Mouse (Mus musculus) ES-CJ7 (cell line): ENCODE measurements around the gene Ppp1r3e.

Experiments
- DNase-seq: peaks from one replicate; pipeline ENCODE4 v3.0.0; 2011; ENCODE audit warnings: low read depth, low spot score

The Ppp1r3e gene

DNA sequence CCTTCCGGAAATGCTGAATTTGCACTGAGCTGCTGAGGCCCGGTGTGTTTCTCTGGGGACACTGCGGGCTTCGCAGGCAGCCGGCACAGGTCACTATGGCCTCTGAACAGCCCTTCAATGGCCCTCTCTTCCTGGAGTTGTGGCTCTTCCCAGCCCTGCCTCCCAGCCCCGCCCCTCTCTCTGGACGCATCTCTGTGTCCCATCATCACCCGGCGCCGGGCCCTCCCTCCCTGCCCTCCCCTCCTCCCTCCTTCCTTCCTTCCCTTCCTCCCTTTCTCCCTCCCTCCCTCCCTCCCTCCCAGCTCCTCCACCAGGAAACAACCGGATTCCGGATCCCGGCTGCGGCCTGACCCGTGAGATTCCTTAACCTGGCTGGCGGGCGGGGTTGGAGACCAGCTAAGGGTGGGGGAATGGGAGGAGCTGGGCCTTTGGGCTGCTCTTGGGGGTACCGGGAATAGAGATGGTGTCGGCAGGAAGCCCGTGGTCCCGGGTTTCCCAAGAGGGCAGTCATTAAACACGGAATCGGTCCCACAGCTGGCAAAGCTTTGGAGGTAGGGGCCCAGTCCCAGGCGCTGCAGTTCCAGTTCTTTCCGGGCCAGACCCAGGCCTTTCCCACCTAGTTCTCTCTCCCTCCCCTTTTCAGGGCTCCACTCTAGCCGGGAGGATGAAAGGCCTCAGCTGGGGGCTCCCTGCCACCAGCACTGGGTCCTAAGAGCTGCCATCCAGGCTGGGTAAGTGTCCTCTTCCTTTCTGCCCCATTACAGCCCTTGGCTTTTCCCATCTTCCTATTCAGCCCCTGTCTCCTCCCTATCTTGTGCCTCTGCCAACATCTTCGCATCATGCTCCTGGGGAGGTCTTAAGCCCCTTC is 6.0 kb upstream of the Ppp1r3e start, which contains the start of the genes Bcl2l2 and Gm20521:
Gene Bcl2l2 (plus strand): TSS at position 224 of the 868 bp plus-strand sequence.
Gene Gm20521 (plus strand): TSS at position 288 of the 868 bp plus-strand sequence.
- peak; percentile 85 for DNase-seq

- peak; percentile 91 for DNase-seq
These were observed 757 bp downstream of the Ppp1r3e start for GRCm38 (mm10) chr14:54876539-54877047.

- peak; percentile 67 for DNase-seq
These were observed 1.4 kb downstream of the Ppp1r3e start for GRCm38 (mm10) chr14:54875844-54876538.

- DNase-seq, result no peak
These were observed 3.2 kb downstream of the Ppp1r3e start for GRCm38 (mm10) chr14:54874165-54874564.

DNA sequence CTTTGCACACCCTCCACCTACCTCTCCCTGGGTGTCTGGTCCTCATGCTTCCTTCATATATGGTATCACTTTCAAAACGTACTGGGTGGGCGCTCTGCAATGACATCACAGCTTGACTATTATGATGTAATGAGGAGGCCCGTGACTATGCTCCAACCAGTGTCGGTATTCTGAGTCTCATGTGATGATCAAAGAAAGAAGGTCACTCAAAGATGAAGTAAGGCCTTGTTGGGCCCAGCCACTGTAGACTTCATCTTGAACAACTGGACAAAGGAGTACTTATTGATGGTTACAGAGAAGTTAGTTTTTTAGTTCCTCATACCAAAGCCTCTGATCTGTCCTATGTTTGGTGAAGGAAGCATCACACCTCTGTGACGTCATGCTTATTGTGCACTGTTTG is 6.5 kb downstream of the Ppp1r3e start, which contains the start of gene Homez:
Gene Homez (minus strand): TSS at position 101 of the 400 bp plus-strand sequence.
- no peak for DNase-seq

DNA sequence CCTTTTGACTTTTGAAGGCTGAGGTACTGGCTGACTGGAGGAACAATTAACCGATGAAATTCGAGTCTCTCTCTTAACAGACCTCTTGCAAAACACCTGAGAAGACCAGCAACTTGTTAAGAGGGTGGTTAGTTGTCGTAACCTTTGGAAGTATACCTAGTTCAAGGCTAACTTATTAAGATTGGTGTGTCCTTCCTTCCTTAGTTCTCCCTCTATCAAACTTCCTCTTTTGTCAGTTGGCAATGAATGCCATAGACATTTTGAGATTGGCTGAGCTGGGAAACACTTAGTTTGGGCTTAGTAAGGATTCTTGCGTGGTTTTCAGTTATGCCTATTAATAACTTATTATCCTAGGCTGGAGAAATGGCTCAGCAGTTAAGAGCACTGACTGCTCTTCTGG is 9.3 kb downstream of the Ppp1r3e start:
- no peak for DNase-seq

DNA sequence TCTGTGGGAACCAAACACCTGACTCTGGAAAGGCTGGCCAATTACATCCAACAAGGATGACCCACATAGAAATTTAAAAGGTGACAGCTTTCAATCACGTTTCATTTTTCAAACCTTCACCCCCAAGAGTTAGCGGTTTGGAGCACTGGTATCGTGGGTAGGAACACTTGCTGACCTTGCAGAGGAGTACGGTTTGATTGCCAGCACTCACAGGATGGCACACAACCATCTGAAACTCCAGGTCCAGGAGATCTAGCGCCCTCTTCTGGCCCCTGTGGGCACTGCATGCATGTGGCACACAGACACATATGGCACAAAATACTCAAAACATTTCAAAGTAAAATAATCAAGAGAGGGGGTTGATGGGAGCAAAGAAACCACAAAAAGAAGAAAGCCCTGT is 10.4 kb downstream of the Ppp1r3e start:
- DNase-seq, result peak; percentile 80

DNA sequence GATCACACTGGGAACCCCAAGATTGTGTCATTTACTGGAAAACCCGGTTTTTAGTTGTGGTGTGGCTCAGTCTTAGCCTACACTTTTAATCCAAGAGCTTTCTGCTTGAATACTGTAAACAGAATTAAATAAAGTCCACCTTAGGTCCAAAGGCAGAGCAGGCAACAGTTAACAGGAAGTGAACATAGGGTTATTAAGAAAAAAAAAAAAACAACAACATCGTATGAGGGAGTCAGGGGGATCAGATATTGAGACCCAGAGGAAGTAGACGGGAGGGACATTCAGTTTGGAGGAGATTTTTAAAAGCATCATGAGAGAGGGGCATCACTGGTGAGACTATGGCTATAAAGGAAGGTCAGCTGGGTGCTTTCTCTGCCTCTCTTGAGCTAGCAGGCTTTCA is 11.1 kb downstream of the Ppp1r3e start:
- DNase-seq, result no peak

DNA sequence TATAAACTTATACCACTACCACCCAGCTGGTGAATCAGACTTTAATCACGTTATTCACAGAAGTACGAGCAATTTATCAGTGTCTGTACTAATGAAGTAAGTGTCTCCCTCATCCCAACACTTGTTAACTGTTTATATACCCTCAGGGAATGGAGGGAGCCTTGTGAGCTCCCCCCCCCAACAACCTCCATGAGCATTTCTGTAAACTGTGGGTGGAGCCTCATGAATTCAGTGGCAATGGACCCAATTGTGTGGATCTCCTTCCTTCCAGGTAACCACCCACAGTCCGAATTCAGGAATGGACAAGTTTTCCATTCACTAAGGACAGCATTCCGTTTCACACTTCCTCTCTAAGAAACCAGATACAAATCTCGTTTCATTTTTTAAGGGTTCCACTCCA is 11.7 kb downstream of the Ppp1r3e start:
- no peak for DNase-seq

GRCm38 (mm10) chr14:54864313-54865036 is 12.9 kb downstream of the Ppp1r3e start:
- DNase-seq, result no peak

- DNase-seq, result peak; percentile 84
These were observed 13.6 kb downstream of the Ppp1r3e start for GRCm38 (mm10) chr14:54863501-54864312.

GRCm38 (mm10) chr14:54860511-54860910 is 16.8 kb downstream of the Ppp1r3e start:
- peak; percentile 56 for DNase-seq

DNA sequence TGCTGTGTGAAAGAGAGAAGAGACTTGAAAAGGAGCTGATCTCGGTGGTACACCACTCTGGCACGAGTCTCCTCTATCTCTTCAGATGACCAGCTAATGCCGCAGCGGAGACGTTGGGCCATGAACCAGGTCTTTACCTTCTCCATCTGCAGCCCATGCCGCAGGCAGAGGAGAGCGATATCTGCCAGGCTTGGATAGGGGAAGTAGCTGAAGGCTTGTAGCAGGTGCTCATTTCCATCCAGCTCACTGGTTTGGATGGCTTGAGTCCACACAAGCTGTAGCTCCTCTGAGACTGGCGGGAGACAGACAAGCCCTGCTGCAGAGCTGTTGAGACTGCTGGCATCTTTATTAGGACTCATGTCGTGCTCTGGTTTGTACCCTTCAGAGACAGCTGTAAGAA is 19.5 kb downstream of the Ppp1r3e start:
- DNase-seq, result no peak

GRCm38 (mm10) chr14:54856703-54857102 is 20.6 kb downstream of the Ppp1r3e start:
- DNase-seq, result no peak

DNA sequence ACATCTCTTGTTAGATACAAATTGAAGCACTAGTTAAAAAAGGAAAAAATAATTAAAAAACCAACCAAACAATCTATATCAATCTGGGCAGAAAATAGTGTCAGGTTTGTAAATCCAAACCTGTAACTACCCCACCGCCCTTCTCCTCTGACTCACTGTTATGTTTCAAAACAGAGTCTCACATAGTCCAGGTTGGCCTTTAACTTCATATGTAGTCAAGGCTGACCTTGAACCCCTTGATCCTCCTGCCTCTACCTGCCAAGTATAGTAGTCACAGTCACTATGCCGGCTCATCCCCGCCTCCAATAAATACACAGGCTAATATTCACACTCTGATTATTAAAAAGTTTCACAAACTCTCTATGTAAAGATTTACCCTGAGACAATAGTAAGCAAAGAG is 21.6 kb downstream of the Ppp1r3e start:
- DNase-seq, result no peak

DNA sequence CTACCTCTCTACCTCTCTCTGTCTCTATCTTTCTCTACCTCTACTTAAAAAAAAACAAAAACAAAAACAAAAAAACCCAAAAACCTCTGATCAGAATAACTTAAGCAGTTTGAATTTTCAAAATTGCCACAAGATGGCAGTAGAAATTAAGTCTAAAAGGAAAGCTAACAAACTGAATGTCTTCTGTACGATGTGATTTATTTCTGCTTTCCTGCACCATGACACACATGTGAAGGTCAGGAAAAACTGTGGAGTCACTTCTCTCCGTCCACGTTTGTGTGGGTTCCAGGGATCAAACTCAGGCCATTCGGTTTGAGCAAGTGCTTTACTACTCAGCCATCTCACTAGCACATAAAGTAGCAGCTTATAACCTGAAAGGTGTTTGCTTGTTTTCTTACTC is 33.9 kb downstream of the Ppp1r3e start:
- peak; percentile 33 for DNase-seq

DNA sequence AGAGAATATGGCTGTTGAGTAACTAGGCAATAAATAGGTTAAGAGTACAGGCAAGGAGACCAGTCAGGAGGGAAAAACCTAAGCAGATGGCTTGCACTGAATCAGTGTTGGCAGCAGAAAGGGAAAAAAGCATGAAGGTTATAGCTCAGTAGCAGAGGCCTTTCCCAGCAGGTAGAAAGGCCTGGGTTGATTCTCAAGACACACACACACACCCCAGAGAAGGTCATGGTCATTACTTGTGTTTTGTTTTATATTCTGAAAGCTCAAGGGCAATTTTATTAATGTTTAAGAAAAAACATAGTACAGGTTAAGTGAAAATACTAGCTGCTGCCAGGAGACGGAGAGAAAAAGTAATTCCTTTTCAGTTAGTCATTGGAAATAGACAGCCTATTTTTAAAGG is 53.6 kb downstream of the Ppp1r3e start:
- DNase-seq, result no peak
